Mouse (Mus musculus): ENCODE measurements around the gene Tmem132a.
A peak's percentile ranks its signal among the peaks of the same experiment; 100 is the strongest.

Gene Tmem132a

GRCm38 (mm10) chr19:10869886-10870527 is at the start of gene Tmem132a:
TSS of gene Tmem132a (minus strand) at chr19:10869940.
- DNase-seq: peak; percentile 29 to 35

DNA sequence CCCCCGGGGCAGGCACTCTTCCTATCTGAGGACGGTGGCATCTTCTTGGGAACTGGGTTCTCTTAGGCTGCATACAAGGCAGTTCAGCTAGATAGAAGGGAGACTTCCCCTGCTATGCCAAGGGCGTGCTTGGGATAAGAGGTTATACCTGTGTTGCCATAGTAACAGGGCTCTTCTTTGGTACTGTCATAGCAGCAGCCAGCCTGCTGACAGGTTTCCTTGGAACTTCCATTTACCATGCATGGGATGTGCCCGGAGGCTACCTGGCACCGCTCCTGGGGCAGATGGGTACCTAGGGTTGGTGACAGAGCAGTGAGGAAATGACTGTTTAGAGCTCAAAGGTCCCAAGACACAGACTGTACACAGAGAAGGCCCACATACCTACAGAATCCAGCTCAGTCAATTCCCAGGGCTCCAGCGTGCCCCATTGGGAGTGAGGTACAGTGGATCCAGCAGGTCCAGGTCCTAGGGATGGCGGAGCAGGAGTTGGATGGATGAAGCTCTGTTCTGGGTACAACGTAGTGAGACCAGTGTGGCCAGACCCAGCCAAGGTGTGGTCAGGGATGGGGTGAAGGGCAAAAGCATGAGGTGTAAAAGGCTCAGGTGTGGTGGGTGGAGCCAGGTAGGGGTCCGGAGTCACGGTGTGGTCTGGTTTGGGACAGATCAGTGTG is 48.7 kb upstream of the Tmem132a start:
- no peak for DNase-seq

- DNase-seq: no peak
Observed at GRCm38 (mm10) chr19:10916506-10916905, 46.8 kb upstream of the Tmem132a start.

DNA sequence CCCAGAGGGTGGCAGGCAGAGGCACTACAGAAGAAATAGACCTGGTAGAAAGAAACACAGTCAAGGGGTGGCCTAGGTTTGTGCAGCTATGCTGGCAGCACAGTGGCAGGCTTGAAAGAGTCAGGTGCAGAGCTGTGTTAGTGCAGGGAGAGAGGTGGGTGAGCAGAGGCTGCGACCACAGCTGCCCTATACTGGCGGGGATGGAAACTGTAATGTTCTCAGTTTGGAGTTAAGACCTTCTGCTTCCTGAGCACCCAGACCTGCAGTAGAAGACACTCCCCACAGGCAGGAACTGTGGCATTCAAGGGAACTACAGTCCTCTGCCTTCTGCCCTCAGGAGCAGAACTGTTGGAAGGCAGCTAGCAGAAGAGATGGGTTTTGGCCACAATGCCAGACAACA is 45.1 kb upstream of the Tmem132a start:
- no peak for DNase-seq

- no peak for DNase-seq
Observed at GRCm38 (mm10) chr19:10914291-10914690, 44.6 kb upstream of the Tmem132a start.

- no peak for DNase-seq
Observed at GRCm38 (mm10) chr19:10909087-10909721, 39.5 kb upstream of the Tmem132a start.

DNA sequence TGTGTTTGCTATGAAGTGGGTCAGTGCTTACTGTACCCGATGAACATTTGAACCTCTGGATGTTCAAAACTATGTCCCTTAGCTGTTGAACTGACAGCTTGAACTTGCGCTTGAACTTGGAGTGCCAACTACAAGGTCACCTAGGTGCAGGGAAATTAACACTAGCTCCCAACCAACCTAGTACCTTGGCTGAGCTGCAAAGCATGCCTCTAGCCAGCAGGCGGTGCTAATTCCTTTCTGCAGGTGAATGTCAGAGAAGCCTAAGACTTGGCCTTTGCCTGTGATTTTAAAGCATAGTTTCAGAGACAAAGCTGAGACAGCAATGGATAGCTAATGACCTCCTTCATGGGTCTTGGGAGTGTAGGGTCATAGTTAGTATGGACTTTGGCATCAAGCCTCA is 38.2 kb upstream of the Tmem132a start:
- DNase-seq: peak; percentile 57 to 76

GRCm38 (mm10) chr19:10905728-10906000 is 35.9 kb upstream of the Tmem132a start:
- DNase-seq: no peak

GRCm38 (mm10) chr19:10904927-10905727 is 35.4 kb upstream of the Tmem132a start:
- peak; percentile 60 to 80 for DNase-seq

GRCm38 (mm10) chr19:10904512-10904911 is 34.8 kb upstream of the Tmem132a start:
- DNase-seq: no peak

GRCm38 (mm10) chr19:10901046-10901445 is 31.3 kb upstream of the Tmem132a start:
- DNase-seq: no peak

GRCm38 (mm10) chr19:10900315-10900714 is 30.6 kb upstream of the Tmem132a start:
- no peak for DNase-seq

DNA sequence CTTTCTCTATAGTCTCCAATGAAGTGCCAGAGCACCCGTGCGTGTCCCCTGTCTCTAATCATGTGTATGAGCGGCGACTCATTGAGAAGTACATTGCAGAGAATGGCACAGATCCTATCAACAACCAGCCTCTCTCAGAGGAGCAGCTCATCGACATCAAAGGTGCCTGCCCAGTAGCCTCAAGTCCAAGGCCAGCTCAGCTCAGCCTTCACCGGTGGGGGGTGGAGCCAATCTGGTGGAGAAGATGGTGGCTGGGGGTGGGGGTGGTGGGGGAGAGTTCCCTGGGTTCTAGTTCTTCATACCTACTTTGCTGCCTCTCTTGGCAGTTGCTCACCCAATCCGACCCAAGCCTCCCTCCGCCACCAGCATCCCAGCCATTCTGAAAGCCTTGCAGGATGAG is 27.8 kb upstream of the Tmem132a start:
- DNase-seq: no peak

DNA sequence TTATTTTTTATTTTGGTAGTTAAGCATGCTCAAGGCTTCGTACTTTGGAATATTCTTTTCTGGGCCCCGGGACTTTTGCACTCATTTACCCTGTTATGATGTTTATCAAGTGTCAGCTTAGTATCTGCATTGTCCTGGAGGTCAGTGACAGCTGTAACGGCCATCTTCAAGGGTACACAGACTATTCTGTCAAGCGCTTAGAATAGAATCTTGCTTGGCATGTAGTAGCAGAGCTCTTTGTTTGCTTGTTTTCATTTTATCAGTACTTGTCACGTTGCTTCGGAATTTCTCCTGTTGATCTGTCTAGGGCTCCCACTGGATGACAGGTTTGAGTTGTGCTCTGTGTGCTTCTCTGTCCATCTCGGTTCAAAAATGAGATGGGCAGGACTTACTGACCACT is 27.1 kb upstream of the Tmem132a start:
- DNase-seq: no peak

DNA sequence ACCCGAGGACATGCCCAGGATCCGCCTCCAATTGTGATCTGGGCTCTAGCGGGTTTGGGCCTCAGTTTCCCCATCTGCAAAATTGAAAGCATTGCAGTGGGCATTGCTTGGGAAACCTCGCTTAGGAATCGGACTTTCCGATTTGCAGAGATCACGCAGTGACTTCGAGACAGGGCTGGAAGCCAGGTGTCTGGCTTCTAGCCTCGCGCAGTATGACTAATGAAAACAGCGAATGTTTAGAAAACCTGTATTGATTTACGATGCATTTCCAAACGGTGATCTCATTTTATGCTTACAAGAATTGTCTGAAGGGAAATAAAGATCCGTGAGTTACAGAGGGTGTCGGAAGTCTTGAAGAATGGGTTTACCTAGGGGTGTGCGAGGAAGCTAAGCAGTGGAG is 26.0 kb upstream of the Tmem132a start:
- no peak for DNase-seq

DNA sequence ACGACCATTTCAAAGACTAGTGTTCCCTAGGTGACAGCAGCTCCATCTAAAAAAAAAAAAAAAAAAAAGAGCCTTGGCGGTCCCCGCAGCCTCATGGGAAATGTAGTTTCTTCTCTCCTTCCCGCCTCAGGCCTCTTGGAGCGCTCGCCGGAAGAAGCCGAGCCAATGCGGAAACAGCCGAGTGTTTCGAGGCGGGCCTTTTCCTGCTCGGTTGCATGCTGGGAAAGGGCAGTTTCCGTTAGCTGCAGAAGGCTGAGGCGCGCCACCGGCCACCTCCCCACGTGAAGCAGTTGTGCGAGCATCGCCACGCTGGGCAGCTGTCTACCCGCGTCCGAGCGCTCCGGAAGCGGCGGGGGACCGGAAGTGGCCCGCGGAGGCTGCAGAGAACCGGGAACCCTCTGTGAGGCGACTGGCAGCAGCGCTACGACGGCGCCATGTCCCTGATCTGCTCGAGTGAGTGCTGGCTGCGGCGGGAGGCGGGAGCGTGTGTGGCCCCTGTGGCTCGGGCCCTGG is 25.3 kb upstream of the Tmem132a start, which contains the start of gene Prpf19:
TSS of gene Prpf19 (plus strand) at position 216 of the 513 bp plus-strand sequence.
- DNase-seq: peak; percentile 98

- no peak for DNase-seq
Observed at GRCm38 (mm10) chr19:10892201-10892600, 22.5 kb upstream of the Tmem132a start.

DNA sequence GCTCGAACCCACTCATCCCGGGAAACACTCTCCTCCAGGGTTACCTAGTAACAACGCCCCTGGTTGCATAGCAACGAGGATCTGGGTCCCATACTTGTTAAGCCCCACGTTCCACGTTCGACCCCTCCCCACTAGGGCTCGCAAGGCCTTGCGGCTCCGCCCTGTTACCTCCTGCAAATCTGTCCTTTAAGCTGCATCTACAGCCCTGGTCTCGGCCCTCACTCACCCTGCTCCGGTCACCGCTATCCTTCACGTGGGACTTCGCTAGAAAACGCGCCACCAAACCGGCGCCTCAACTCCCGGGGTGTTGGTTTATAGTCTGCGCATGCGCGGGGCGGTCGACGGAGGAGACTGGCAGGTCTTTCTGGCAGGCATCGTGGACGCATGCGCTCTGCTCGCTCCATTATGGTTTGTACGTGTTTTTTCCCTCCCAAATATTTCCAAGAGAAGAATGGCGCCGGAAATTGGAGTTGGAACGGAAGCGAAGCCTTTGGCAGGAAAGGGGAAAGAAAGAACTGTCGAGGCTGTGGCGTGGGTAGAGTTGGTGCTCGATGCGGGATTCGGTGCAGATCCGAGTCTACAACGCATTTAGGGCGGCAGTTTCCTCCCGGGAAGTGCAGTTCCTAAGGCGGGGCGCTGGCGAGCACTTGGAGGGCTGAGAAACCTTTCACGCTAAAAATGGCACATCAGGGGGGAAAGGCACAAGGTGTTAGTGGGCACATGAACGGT is 11.8 kb upstream of the Tmem132a start, which contains the start of gene Tmem109:
TSS of gene Tmem109 (minus strand) at position 576 of the 729 bp plus-strand sequence.
- peak; percentile 92 to 93 for DNase-seq

DNA sequence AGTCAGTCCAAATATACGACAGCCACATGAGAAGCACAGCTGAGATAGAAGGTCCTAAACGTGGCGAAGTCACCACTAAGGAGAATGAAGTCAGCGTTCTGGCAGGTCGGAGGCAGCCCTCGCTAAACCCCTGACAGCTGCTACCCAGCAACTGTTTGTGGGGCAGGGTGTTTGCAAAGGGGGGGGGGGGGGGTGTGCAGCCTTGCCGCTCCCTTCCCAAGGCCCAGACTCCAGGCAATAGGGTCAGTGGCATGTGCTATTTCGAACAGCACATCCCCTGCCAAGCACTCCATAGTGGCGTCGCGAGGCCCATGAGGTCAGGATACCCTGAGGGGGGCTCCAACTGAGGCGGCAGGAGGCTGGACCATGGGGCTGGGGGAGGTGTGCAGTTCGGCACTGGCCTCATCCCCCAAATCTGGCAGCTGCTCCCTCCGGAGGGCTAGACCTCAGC is 11.3 kb upstream of the Tmem132a start:
- DNase-seq: no peak

- DNase-seq: peak; percentile 54
Observed at GRCm38 (mm10) chr19:10880085-10880974, 10.6 kb upstream of the Tmem132a start.

DNA sequence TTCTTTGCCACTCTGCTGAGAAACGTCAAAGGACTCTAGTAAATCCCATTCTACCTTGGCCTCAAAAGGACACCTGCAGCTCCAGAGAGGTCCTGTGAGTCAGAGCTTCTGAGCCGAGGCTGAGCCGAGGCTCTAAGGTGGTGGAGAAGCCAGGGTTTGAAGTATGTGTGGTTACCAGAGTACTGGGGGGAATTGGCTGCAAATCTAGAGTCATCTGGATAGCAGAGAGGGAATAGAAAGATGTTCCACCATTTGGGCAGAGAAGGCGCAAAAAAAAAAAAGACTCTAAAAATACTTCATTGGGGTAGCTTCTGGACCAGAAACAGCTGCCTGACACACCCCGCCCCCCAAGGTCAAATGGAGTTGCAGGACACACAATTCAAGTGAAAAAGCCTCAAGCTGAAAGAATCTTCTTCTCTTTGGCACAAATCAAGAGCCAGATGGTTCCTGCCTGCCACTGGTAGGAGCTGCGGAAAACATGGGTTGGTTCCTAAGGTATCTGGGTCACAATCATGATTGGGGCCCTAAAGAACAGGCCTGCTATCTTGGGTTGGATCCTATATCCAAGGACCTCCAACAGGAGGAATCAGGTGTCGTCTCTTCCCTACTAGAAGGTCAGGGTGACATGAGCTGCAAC is 8.6 kb upstream of the Tmem132a start:
- no peak for DNase-seq

Data from kidney, adult 8-10 months (tissue).